Mouse (Mus musculus): Measurements from ENCODE around the gene Phka2.

Gene Phka2

GRCm38 (mm10) chrX:160502048-160503041 is at the start of gene Phka2:
TSS of gene Phka2 (plus strand) at chrX:160502166.
- in situ Hi-C loops (cut with MboI, MseI) = no loop called here

DNA sequence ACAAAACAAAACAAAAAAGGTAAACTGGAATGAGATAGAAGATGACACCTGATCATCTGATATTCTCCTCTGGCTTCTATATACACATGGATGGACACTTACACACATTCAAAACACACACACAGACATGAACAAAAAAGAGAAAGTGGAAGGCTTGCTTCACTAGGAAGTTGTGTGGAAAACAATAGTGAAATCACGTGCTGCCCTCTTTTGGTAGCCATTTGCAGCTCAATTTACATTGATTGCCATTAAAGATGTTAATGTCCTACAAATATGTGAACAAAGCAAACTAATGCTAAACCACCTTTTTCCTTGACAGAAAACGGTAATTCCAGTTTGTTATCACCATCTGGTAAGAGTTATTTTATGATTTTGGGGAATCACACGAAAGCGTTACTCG is 46.3 kb upstream of the Phka2 start:
- in situ Hi-C loops (cut with MboI, MseI) = no loop called here

DNA sequence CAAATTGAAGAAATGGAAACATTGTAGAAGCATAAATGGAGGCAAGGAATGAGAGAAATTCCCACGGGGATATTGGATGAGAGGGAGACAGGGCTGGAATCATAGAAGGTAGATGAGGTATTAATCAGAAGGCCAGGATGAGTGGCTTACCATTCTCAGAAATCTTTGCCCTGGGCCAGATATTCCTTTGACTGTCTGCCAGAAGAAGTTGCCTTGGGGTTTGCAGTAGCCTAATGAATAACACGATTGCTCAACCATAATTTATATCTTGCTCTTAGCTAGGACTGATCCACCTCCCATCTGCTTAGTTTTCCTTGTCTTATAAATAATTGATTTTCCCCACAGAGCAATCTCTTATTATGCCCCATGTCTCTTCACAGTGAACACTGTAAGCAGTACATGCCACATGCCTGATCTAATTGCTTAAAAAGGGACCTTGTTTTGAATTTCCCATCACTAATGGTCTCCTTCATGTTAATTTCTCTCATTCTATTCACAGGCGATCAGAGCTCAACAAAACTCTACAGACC is 30.6 kb upstream of the Phka2 start:
- in situ Hi-C loops (cut with MboI, MseI) = no loop called here

GRCm38 (mm10) chrX:160489784-160490183 is 12.2 kb upstream of the Phka2 start:
- in situ Hi-C loops (cut with MboI, MseI) = loop anchor here (10.0 kb wide), 1 partner anchor 115 kb away; no protein-coding TSS in a partner anchor

GRCm38 (mm10) chrX:160494333-160494732 is 7.6 kb upstream of the Phka2 start:
- in situ Hi-C loops (cut with MboI, MseI) = loop anchor here (10.0 kb wide), 1 partner anchor 110 kb away; no protein-coding TSS in a partner anchor

DNA sequence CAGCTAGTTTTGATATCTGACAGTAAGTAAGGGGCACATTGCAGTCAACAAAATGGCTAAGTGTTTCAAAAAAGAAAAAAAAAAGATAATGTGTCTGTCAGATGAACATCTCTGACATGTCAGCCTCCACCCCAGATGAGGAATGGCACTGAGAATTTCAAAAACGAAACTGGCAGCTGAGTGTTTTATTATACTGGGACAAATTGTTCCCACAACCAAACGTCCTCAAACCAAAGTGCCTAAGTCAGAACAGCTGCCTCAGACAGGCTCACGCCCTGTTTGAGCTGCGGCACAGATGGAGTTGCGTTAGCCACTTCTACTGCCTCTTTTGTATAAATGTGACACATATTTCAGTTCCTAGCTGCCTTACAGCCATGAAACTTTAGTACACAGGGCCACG is 7.0 kb upstream of the Phka2 start:
- in situ Hi-C loops (cut with MboI, MseI) = loop anchor here (10.0 kb wide), 1 partner anchor 110 kb away; no protein-coding TSS in a partner anchor

- in situ Hi-C loops (cut with MboI, MseI) = loop anchor here (10.0 kb wide), 1 partner anchor 108 kb away; no protein-coding TSS in a partner anchor
These were observed 5.5 kb upstream of the Phka2 start for GRCm38 (mm10) chrX:160496473-160496872.

- in situ Hi-C loops (cut with MboI, MseI) = no loop called here
These were observed 871 bp upstream of the Phka2 start for GRCm38 (mm10) chrX:160501095-160501494.

GRCm38 (mm10) chrX:160501687-160502047 is 299 bp upstream of the Phka2 start:
- in situ Hi-C loops (cut with MboI, MseI) = no loop called here

DNA sequence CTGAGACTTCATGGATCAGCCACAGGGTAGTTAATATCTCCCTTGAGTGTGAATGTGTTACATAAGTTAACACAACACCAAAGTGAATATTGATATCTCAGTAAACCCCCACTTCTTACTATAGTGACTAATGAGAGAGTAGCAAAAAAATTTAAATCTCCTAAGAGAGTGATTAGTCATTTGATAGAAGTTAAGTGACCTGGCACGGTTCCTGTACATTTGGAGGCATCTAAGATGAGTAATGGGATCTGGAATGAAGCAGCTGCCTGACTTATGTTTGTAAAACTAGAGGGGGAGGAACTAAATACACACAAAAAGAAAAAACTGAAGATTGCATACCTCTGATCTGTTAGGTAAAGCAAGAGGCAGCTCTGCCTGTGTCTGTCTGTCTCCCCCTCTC is 7.1 kb downstream of the Phka2 start:
- in situ Hi-C loops (cut with MboI, MseI) = no loop called here

- in situ Hi-C loops (cut with MboI, MseI) = no loop called here
These were observed 8.2 kb downstream of the Phka2 start for GRCm38 (mm10) chrX:160510197-160510596.

DNA sequence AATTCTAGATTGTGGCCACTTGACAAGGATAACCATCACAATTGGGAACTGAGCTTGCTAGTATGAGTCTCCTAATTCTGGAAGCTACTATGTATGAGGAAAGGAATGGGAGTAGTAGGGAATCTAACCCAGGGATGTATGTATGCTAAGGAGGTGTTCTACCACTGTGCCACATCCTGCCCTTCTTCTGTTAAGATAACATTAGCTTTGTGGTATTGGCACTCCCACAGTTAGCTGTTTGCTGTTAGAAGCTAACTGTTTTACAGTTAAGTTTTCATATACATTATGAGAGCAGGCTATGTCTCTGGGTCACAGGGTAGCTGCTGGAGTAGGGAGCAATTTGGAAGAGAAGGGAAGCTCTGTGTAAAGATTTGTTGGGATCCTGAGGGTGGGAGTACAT is 14.1 kb downstream of the Phka2 start:
- in situ Hi-C loops (cut with MboI, MseI) = no loop called here

DNA sequence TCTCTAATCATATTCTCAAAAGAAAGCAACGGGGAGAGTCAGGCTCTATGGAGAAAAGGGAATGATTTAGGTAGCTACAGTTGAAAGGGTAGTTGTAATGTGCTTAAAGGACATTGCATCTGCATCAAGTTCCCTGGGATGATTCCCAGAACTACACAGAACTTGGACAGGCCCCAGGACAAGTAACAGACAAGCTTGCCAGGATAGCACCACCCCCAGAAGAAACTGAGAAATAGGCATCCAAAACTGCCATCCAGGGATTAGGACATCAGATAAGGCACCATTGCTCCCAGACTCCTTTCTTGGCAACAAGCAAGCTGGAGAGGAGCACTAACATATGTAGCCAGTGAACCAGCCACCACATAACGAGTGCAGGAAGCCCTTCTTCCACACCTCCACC is 40.8 kb downstream of the Phka2 start:
- in situ Hi-C loops (cut with MboI, MseI) = no loop called here

GRCm38 (mm10) chrX:160548875-160549274 is 46.9 kb downstream of the Phka2 start:
- in situ Hi-C loops (cut with MboI, MseI) = no loop called here

DNA sequence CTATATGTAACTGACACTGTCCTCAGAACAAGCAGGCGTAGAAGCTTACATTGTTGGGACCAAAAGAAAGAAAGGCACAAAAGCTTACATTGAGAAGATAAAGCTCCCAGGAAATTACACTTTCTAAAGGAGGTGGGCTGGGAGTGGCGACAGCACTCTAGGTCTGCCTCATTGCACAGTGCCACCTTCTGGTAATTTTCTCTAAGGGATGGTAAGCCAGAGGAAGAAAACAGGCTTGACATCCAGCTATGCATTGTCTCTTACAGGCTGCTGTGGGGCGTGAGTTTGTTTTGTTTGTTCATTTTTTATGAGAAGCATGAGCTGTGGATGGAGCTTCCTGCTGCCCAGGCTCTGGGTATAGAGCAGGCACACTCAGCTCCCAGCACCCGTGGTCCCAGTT is 50.1 kb downstream of the Phka2 start:
- in situ Hi-C loops (cut with MboI, MseI) = no loop called here

DNA sequence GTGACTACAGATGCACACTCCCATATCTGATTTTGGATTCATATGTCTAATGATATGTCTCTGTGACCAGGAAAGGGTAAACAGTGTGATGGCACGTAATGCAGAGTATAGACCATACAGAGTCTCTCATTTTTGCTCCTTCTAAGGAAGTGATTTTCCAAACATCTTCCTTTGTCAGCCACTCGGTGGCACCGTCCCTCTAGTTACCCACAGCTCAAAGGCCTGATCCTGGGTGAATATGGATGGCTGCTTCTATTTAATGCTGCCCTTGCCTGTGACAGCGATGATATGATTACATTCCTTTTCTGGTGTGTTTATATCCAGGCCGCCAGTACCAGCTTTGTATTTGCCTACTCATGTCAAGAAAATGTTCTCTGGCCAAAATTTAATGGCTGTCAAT is 81.6 kb downstream of the Phka2 start:
- in situ Hi-C loops (cut with MboI, MseI) = no loop called here

DNA sequence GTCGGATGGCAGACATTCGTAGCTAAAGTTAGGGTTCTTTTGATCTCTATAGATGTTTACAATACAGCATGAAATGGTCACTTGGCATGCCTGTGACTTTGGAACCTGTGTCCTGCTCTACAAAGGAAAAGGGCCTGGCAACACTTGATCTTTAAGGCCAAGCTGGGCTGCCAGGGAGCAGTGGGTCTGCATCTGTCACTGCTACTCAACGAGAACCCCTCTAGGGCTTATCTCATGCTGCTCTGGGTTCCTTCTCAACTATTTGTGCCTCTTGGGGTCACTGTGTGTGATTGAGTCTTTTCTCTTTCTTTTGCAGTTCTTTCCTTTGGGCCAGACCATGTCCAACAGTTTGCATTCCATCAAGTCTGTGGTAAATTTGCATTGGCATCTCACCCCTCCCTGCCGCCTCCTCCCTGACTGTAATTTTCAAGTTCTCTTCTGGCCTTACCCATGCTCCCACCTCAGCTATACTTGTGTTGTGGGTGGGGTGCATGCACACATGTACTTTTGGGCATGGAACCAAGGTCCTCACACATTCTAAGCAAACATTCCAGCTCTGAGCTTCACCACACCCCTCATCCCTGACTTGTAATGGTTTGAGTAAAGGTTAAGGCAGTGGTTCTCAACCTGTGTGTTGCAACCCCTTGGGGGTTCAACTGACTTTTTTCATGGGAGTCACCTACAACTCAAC is 82.3 kb downstream of the Phka2 start:
- in situ Hi-C loops (cut with MboI, MseI) = no loop called here

- in situ Hi-C loops (cut with MboI, MseI) = no loop called here
These were observed 83.1 kb downstream of the Phka2 start for GRCm38 (mm10) chrX:160585110-160585509.

DNA sequence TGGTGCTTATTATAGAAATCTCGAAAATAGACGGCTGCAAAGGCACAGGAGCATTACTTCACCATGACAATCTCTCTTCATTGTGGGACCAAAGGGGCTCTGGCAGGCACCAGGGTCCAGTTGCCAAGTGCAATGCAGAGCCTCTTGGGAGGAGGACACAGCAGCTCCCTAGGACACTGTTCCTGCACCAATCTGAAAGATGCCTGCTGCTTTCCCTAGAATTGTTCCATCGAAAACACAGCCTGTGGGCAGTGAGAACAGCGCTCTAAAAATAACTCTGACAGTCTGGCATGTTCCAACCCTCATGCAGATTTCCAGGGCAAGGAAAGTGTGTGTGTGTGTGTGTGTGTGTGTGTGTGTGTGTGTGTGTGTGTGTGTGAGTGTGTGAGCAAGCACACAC is 86.6 kb downstream of the Phka2 start:
- in situ Hi-C loops (cut with MboI, MseI) = no loop called here

DNA sequence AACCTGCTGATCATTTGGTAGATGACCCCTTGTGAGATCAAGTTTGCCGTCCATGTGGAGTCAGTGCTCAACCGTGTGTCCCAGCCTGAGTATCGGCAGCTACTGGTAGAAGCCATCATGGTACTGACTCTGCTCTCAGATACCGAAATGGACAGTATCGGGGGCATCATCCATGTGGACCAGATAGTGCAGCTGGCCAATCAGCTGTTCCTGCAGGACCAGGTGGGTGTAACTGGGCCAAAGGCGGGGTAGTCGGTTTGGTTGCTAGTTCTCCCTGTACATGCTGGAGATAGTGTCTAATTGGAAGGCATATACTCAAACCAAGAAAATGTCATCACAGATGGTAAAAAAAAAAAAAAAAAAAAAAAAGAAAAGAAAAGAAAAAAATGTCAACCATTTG is 88.2 kb downstream of the Phka2 start:
- in situ Hi-C loops (cut with MboI, MseI) = no loop called here

GRCm38 (mm10) chrX:160592933-160593332 is 91.0 kb downstream of the Phka2 start:
- in situ Hi-C loops (cut with MboI, MseI) = no loop called here

- in situ Hi-C loops (cut with MboI, MseI) = no loop called here
These were observed 96.1 kb downstream of the Phka2 start for GRCm38 (mm10) chrX:160598055-160598454.
